Mouse (Mus musculus) megakaryocyte, embryonic 14.5 days (primary cell): ENCODE data around the gene Il17rc.

Experiments used
- FLI1 ChIP-seq: IDR thresholded peaks from 2 replicates; pipeline ENCODE4 v1.6.1; 2012; ENCODE audit warnings: low read length, inconsistent platforms, mixed read lengths
- GATA1 ChIP-seq: IDR thresholded peaks from 3 replicates; pipeline ENCODE4 v1.6.1; 2012; ENCODE audit warnings: mixed read lengths, low read length, inconsistent platforms, borderline replicate concordance

DNA sequence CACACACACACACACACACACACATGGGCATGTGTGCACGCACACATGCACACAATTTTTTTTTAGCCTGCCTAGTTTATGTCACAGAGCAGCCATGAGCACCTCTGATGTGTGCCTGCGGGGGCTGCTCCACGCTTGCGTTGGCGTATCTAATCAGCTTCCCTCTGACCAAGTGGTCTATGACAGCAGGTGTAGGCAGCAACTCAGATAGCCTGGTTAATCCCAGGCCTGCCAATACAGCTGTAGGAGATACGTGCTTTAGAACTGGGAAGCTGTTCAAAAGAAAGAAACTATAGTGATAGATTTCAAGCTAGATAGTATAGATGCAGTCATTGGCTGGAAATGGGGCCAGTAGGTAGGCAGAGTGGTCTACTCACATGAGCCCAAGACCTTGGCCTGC is 2.5 kb downstream of the Il17rc start:
- no peak for TF ChIP-seq GATA1
- no peak for TF ChIP-seq FLI1
